Mouse (Mus musculus) liver, embryonic 11.5 days (tissue): Measurements from ENCODE around the gene Patj. TPM values are rescaled to one million over a fixed set of nuclear protein-coding genes. Genes with fewer than 3 reads are reported as not detected.

Source experiments
- ATAC-seq: fragments of 200-750 bp; cut with Nextera tagmentation; replicated peaks from 2 replicates; pipeline ENCODE4 v1.8.0; 2017; ENCODE audit warnings: moderate number of reproducible peaks, mild to moderate bottlenecking, moderate TSS enrichment, moderate library complexity; ENCODE audit not compliant: low FRiP score
- DNase-seq: peaks from one replicate; pipeline ENCODE4 v3.0.0-alpha.2; 2017; ENCODE audit warnings: low spot score
- H3K27ac ChIP-seq: fragments of 300-500 bp; sonication (generic); 2 replicates; pipeline ENCODE4 v1.5.1; 2014; ENCODE audit warnings: mild to moderate bottlenecking, low read depth, low read length, control low read depth
- H3K27me3 ChIP-seq: fragments of 300-500 bp; sonication (generic); replicated peaks from 2 replicates; pipeline ENCODE4 v1.6.1; 2014; ENCODE audit warnings: low read length, mixed read lengths; ENCODE audit not compliant: control insufficient read depth, insufficient read depth
- H3K36me3 ChIP-seq: fragments of 300-500 bp; sonication (generic); 2 replicates; pipeline ENCODE4 v1.6.1; 2014; ENCODE audit warnings: mild to moderate bottlenecking, low read length, moderate library complexity, mixed read lengths; ENCODE audit not compliant: control insufficient read depth, insufficient read depth
- H3K4me1 ChIP-seq: fragments of 300-500 bp; sonication (generic); replicated peaks from 2 replicates; pipeline ENCODE4 v1.6.1; 2014; ENCODE audit warnings: low read length, mixed read lengths; ENCODE audit not compliant: control insufficient read depth, insufficient read depth
- H3K4me2 ChIP-seq: fragments of 300-500 bp; sonication (generic); 2 replicates; pipeline ENCODE4 v1.6.1; 2014; ENCODE audit warnings: mild to moderate bottlenecking, control low read depth, moderate library complexity
- H3K4me3 ChIP-seq: fragments of 300-500 bp; sonication (generic); 2 replicates; pipeline ENCODE4 v1.5.1; 2014; ENCODE audit warnings: low read depth, low read length, control low read depth
- H3K9ac ChIP-seq: fragments of 300-500 bp; sonication (generic); 2 replicates; pipeline ENCODE4 v1.6.1; 2014; ENCODE audit warnings: low read depth, low read length, control low read depth
- H3K9me3 ChIP-seq: fragments of 300-500 bp; sonication (generic); 2 replicates; pipeline ENCODE4 v1.6.1; 2016; ENCODE audit warnings: low read length, inconsistent platforms, mixed read lengths; ENCODE audit not compliant: control insufficient read depth
- WGBS: fragments of 180-500 bp; shearing (Covaris S2); extraction: QIAGEN DNeasy Blood & Tissue Kit; methylation state at CpG from one replicate; pipeline ENCODE4 v1.1.7; 2014; 5-methylcytosine and 5-hydroxymethylcytosine counted together
- polyA plus RNA-seq: library from polyadenylated mRNA; unstranded; fragments of >200 nt; fragmentation: Nextera tagmentation; extraction: Ambion mirVana; gene quantifications from 2 replicates; pipeline ENCODE4 v1.2.1, GENCODE M21; 2014

Gene Patj
- polyA plus RNA-seq, 1 experiment from 2014 or later, result 4.9 TPM

- Histone ChIP-seq H3K4me2 (no peak overlapping the region), H3K27ac (no peak overlapping the region), H3K4me3 (no peak overlapping the region), H3K36me3 (no peaks in the 10 kb centered on the region), H3K9me3 (no peaks in the 10 kb centered on the region), H3K9ac (no peak overlapping the region), H3K4me1 (no peaks in the 10 kb centered on the region), H3K27me3 (no peaks in the 10 kb centered on the region)
- 0 out of 2 replicates have a peak, but pooled peaks have one; percentile 39 for ATAC-seq
- WGBS, result 77% methylated on average over 6 of the region's 6 CpGs
- no peak for DNase-seq
Measured at GRCm38 (mm10) chr4:98564196-98564865, 168.7 kb downstream of the Patj start.

- no peak for DNase-seq
- Histone ChIP-seq H3K9me3 (no peaks in the 10 kb centered on the region), H3K9ac (no peak overlapping the region), H3K27ac (no peak overlapping the region), H3K36me3 (no peaks in the 10 kb centered on the region), H3K4me1 (no peaks in the 10 kb centered on the region), H3K4me3 (no peak overlapping the region), H3K4me2 (no peak overlapping the region), H3K27me3 (no peaks in the 10 kb centered on the region)
- WGBS, result 81% methylated on average over 6 of the region's 6 CpGs
- ATAC-seq, result no peak
Measured at GRCm38 (mm10) chr4:98566741-98567140, 171.2 kb downstream of the Patj start.

- H3K4me1 ChIP-seq, result no peaks in the 10 kb centered on the region
- H3K36me3 ChIP-seq, result no peaks in the 10 kb centered on the region
- H3K27me3 ChIP-seq, result no peaks in the 10 kb centered on the region
- DNase-seq (no peak), ATAC-seq (no peak)
- H3K9ac ChIP-seq, result no peak overlapping the region
- WGBS, result 74% methylated on average over 9 of the region's 9 CpGs
- no peaks in the 10 kb centered on the region for H3K9me3 ChIP-seq
- no peak overlapping the region for H3K4me2 ChIP-seq
- no peak overlapping the region for H3K27ac ChIP-seq
- H3K4me3 ChIP-seq, result no peak overlapping the region
Measured at GRCm38 (mm10) chr4:98567457-98567856, 171.9 kb downstream of the Patj start.

- DNase-seq (no peak), ATAC-seq (no peak)
- no peak overlapping the region for H3K27ac ChIP-seq
- H3K4me3 ChIP-seq, result no peak overlapping the region
- H3K9ac ChIP-seq, result no peak overlapping the region
- H3K27me3 ChIP-seq, result no peaks in the 10 kb centered on the region
- WGBS, result 61% methylated on average over 4 of the region's 4 CpGs
- H3K4me2 ChIP-seq, result no peak overlapping the region
- no peaks in the 10 kb centered on the region for H3K4me1 ChIP-seq
- no peaks in the 10 kb centered on the region for H3K9me3 ChIP-seq
- no peaks in the 10 kb centered on the region for H3K36me3 ChIP-seq
Measured at GRCm38 (mm10) chr4:98569904-98570303, 174.3 kb downstream of the Patj start.

- no peak overlapping the region for H3K9ac ChIP-seq
- H3K36me3 ChIP-seq, result no peaks in the 10 kb centered on the region
- ATAC-seq, result no peak
- H3K4me3 ChIP-seq, result no peak overlapping the region
- H3K9me3 ChIP-seq, result no peaks in the 10 kb centered on the region
- DNase-seq, result no peak
- H3K27ac ChIP-seq, result no peak overlapping the region
- H3K4me2 ChIP-seq, result no peak overlapping the region
- no peaks in the 10 kb centered on the region for H3K27me3 ChIP-seq
- no peaks in the 10 kb centered on the region for H3K4me1 ChIP-seq
Measured at GRCm38 (mm10) chr4:98577275-98577674, 181.7 kb downstream of the Patj start.

GRCm38 (mm10) chr4:98577957-98578541 is 182.5 kb downstream of the Patj start:
- 83% methylated on average over 3 of the region's 3 CpGs for WGBS
- Histone ChIP-seq H3K4me2 (no peak overlapping the region), H3K27ac (no peak overlapping the region), H3K36me3 (no peaks in the 10 kb centered on the region), H3K4me1 (no peaks in the 10 kb centered on the region), H3K27me3 (no peaks in the 10 kb centered on the region), H3K4me3 (no peak overlapping the region), H3K9ac (no peak overlapping the region), H3K9me3 (no peaks in the 10 kb centered on the region)
- DNase-seq (no peak), ATAC-seq (no peak)

- Histone ChIP-seq H3K4me1 (no peaks in the 10 kb centered on the region), H3K36me3 (no peaks in the 10 kb centered on the region), H3K4me3 (no peak overlapping the region), H3K4me2 (no peak overlapping the region), H3K9ac (no peak overlapping the region), H3K27me3 (no peaks in the 10 kb centered on the region), H3K27ac (no peak overlapping the region), H3K9me3 (no peaks in the 10 kb centered on the region)
- 86% methylated on average over 8 of the region's 8 CpGs for WGBS
- ATAC-seq, result no peak
- no peak for DNase-seq
Measured at GRCm38 (mm10) chr4:98581456-98581855, 185.9 kb downstream of the Patj start.

- Histone ChIP-seq H3K9me3 (no peaks in the 10 kb centered on the region), H3K4me3 (no peak overlapping the region), H3K4me2 (no peak overlapping the region), H3K27ac (no peak overlapping the region), H3K36me3 (no peaks in the 10 kb centered on the region), H3K27me3 (no peaks in the 10 kb centered on the region), H3K9ac (no peak overlapping the region), H3K4me1 (no peaks in the 10 kb centered on the region)
- DNase-seq (no peak), ATAC-seq (no peak)
- 74% methylated on average over 5 of the region's 5 CpGs for WGBS
Measured at GRCm38 (mm10) chr4:98584023-98584422, 188.4 kb downstream of the Patj start.

GRCm38 (mm10) chr4:98586303-98586702 is 190.7 kb downstream of the Patj start:
- H3K9ac ChIP-seq, result no peak overlapping the region
- 72% methylated on average over 4 of the region's 4 CpGs for WGBS
- H3K4me2 ChIP-seq, result no peak overlapping the region
- no peak for DNase-seq
- H3K27me3 ChIP-seq, result no peaks in the 10 kb centered on the region
- H3K27ac ChIP-seq, result no peak overlapping the region
- H3K4me3 ChIP-seq, result no peak overlapping the region
- H3K4me1 ChIP-seq, result no peaks in the 10 kb centered on the region
- no peak for ATAC-seq
- H3K9me3 ChIP-seq, result no peaks in the 10 kb centered on the region
- H3K36me3 ChIP-seq, result no peaks in the 10 kb centered on the region
